Mouse (Mus musculus): ENCODE results near the gene Sorbs1. TPM values are rescaled to one million over a fixed set of nuclear protein-coding genes. Genes with fewer than 3 reads are reported as not detected.

Gene Sorbs1
- polyA plus RNA-seq, 1 experiment from 2014 or later: 73.8 TPM

DNA sequence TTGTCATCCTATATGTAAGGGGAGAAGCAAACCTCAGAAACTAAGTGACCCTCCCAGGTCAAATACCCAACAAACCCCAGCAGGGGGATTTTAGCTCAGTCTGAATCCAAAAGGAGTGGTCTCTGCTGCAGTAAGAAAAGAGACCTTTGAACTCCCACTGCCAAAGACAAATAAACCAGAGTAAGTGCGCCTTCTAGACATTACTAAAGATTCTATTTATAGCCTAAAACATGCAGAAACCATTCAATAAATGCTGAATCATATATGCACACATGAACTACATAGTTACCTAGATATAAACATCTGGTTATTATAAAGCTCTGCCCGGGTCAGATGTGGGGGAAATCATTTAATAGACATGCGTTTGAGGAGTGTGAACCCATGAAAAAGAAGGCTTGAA is 84.0 kb downstream of the Sorbs1 start:
- no peak overlapping the region for H3K4me3 ChIP-seq (ENCODE audit: low read depth, low read length)
- no peak for TF ChIP-seq CTCF (IDR thresholded peaks at IDR 0.05; ENCODE audit: low read depth)
- WGBS: 32% methylated on average over 3 of the region's 3 CpGs
- H3K9ac ChIP-seq (ENCODE audit: low read depth, low read length): no peak overlapping the region
- H3K27me3 ChIP-seq (replicated peaks; ENCODE audit: control insufficient read depth, insufficient read depth, low read length): no peaks in the 10 kb centered on the region
- no peaks in the 10 kb centered on the region; the same call in 1 of the 2 replicates for H3K36me3 ChIP-seq (ENCODE audit: control insufficient read depth, insufficient read depth)
- H3K4me1 ChIP-seq (replicated peaks; ENCODE audit: control insufficient read depth, insufficient read depth, low read length): no peaks in the 10 kb centered on the region
- 0 out of 2 replicates have a peak, but pooled peaks have one; percentile 33 for ATAC-seq
- no peaks in the 10 kb centered on the region for H3K9me3 ChIP-seq (ENCODE audit: control insufficient read depth)
- no peak overlapping the region for H3K27ac ChIP-seq (ENCODE audit: low read depth, low read length)
- H3K4me2 ChIP-seq (replicated peaks; ENCODE audit: low read depth): no peak overlapping the region

- no peak overlapping the region for H3K9ac ChIP-seq (ENCODE audit: low read depth, low read length)
- no peak for TF ChIP-seq CTCF (IDR thresholded peaks at IDR 0.05; ENCODE audit: low read depth)
- H3K4me1 ChIP-seq (replicated peaks; ENCODE audit: control insufficient read depth, insufficient read depth, low read length): no peaks in the 10 kb centered on the region
- H3K4me2 ChIP-seq (replicated peaks; ENCODE audit: low read depth): no peak overlapping the region
- no peak overlapping the region for H3K4me3 ChIP-seq (ENCODE audit: low read depth, low read length)
- H3K27ac ChIP-seq (ENCODE audit: low read depth, low read length): no peak overlapping the region
- H3K27me3 ChIP-seq (replicated peaks; ENCODE audit: control insufficient read depth, insufficient read depth, low read length): no peaks in the 10 kb centered on the region
- WGBS: 76% methylated on average over 3 of the region's 3 CpGs
- ATAC-seq: no peak
- no peaks in the 10 kb centered on the region for H3K9me3 ChIP-seq (ENCODE audit: control insufficient read depth)
- no peaks in the 10 kb centered on the region; the same call in 1 of the 2 replicates for H3K36me3 ChIP-seq (ENCODE audit: control insufficient read depth, insufficient read depth)
Observed at GRCm38 (mm10) chr19:40429169-40429568, 84.4 kb downstream of the Sorbs1 start.

GRCm38 (mm10) chr19:40426103-40426960 is 87.2 kb downstream of the Sorbs1 start:
- no peaks in the 10 kb centered on the region for H3K4me1 ChIP-seq (replicated peaks; ENCODE audit: control insufficient read depth, insufficient read depth, low read length)
- no peak for ATAC-seq
- WGBS: 85% methylated on average over 16 of the region's 16 CpGs
- no peak overlapping the region for H3K4me2 ChIP-seq (replicated peaks; ENCODE audit: low read depth)
- TF ChIP-seq CTCF (IDR thresholded peaks at IDR 0.05; ENCODE audit: low read depth): no peak
- no peak overlapping the region for H3K9ac ChIP-seq (ENCODE audit: low read depth, low read length)
- H3K4me3 ChIP-seq (ENCODE audit: low read depth, low read length): no peak overlapping the region
- no peaks in the 10 kb centered on the region; the same call in 1 of the 2 replicates for H3K36me3 ChIP-seq (ENCODE audit: control insufficient read depth, insufficient read depth)
- no peaks in the 10 kb centered on the region for H3K27me3 ChIP-seq (replicated peaks; ENCODE audit: control insufficient read depth, insufficient read depth, low read length)
- no peak overlapping the region for H3K27ac ChIP-seq (ENCODE audit: low read depth, low read length)
- no peaks in the 10 kb centered on the region for H3K9me3 ChIP-seq (ENCODE audit: control insufficient read depth)

DNA sequence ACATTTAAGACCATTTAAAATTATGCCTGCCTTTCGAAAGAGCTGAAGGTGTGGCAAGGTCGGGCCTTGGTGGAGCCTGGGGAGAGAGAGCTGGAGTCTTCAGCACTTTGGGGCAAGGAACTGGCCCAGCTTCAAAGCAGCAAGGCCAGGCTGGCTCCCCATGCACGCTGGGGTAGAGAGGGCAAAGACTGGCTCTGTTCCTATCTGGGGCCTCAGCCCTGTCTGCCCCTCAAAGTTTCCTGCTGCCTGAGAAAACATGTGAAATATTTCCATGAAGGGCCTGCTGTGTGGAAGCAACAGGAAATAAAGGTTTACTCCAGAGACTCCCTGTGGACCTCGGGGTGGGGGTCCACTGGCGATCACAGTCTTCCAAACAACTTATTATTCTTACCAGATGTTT is 88.3 kb downstream of the Sorbs1 start:
- Histone ChIP-seq H3K27ac (ENCODE audit: low read depth, low read length) (no peak overlapping the region), H3K4me3 (ENCODE audit: low read depth, low read length) (no peak overlapping the region), H3K4me2 (replicated peaks; ENCODE audit: low read depth) (no peak overlapping the region), H3K9ac (ENCODE audit: low read depth, low read length) (no peak overlapping the region), H3K4me1 (replicated peaks; ENCODE audit: control insufficient read depth, insufficient read depth, low read length) (no peaks in the 10 kb centered on the region), H3K27me3 (replicated peaks; ENCODE audit: control insufficient read depth, insufficient read depth, low read length) (no peaks in the 10 kb centered on the region), H3K36me3 (ENCODE audit: control insufficient read depth, insufficient read depth) (no peaks in the 10 kb centered on the region; the same call in 1 of the 2 replicates), H3K9me3 (ENCODE audit: control insufficient read depth) (no peaks in the 10 kb centered on the region)
- WGBS: 35% methylated on average over 5 of the region's 5 CpGs
- TF ChIP-seq CTCF (IDR thresholded peaks at IDR 0.05; ENCODE audit: low read depth): no peak
- ATAC-seq: no peak

DNA sequence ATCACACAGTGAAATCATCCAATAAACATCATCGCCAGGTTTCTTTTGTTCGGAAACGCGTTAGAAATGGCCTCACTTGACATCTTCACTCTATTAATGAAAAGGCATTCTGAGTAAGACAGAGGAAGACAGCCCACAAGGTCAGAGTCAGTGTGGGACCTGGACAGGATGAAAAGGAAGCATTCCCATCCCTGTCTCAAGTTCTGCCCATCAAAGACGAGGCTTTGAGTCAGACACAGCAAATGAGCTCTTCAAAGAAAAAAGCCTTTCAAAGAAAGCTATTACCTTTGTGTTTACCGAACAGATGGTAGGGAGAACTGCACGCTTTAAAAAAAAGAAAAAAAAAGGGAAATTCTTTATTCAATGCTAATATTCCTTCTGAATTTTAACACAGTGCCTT is 92.5 kb downstream of the Sorbs1 start:
- no peak for TF ChIP-seq CTCF (IDR thresholded peaks at IDR 0.05; ENCODE audit: low read depth)
- Histone ChIP-seq H3K4me2 (replicated peaks; ENCODE audit: low read depth) (no peak overlapping the region), H3K27ac (ENCODE audit: low read depth, low read length) (no peak overlapping the region), H3K4me3 (ENCODE audit: low read depth, low read length) (no peak overlapping the region), H3K36me3 (ENCODE audit: control insufficient read depth, insufficient read depth) (no peaks in the 10 kb centered on the region; the same call in 1 of the 2 replicates), H3K9ac (ENCODE audit: low read depth, low read length) (no peak overlapping the region), H3K4me1 (replicated peaks; ENCODE audit: control insufficient read depth, insufficient read depth, low read length) (no peaks in the 10 kb centered on the region), H3K9me3 (ENCODE audit: control insufficient read depth) (no peaks in the 10 kb centered on the region), H3K27me3 (replicated peaks; ENCODE audit: control insufficient read depth, insufficient read depth, low read length) (no peaks in the 10 kb centered on the region)
- WGBS: 77% methylated on average over 7 of the region's 7 CpGs
- no peak for ATAC-seq

DNA sequence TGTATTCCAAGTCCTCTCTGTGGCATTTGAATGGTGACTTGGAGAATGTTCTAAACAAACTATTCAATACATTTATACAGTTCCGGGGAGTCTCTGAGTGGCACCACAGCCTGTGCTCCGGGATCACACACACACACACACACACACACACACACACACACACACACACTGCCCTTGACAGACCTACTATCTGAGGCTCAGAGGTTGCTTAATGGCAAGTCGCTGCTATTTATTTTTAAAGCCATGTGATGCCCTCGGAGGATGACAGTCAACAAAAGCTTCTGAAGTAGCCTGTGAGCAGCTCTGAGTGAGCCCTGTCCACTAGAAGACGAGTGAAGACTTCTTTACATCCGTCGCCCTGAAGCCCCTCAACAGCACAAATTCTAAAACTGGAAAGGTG is 94.3 kb downstream of the Sorbs1 start:
- H3K27me3 ChIP-seq (replicated peaks; ENCODE audit: control insufficient read depth, insufficient read depth, low read length): no peaks in the 10 kb centered on the region
- no peak for ATAC-seq
- H3K4me2 ChIP-seq (replicated peaks; ENCODE audit: low read depth): no peak overlapping the region
- H3K9ac ChIP-seq (ENCODE audit: low read depth, low read length): no peak overlapping the region
- WGBS: 74% methylated on average over 7 of the region's 7 CpGs
- no peak overlapping the region for H3K27ac ChIP-seq (ENCODE audit: low read depth, low read length)
- TF ChIP-seq CTCF (IDR thresholded peaks at IDR 0.05; ENCODE audit: low read depth): no peak
- H3K4me3 ChIP-seq (ENCODE audit: low read depth, low read length): no peak overlapping the region
- H3K9me3 ChIP-seq (ENCODE audit: control insufficient read depth): no peaks in the 10 kb centered on the region
- 0 out of 2 replicates have a peak, but pooled peaks cover 4% of the 10 kb centered on the region for H3K4me1 ChIP-seq (replicated peaks; ENCODE audit: control insufficient read depth, insufficient read depth, low read length)
- no peaks in the 10 kb centered on the region; the same call in 1 of the 2 replicates for H3K36me3 ChIP-seq (ENCODE audit: control insufficient read depth, insufficient read depth)

Data from intestine, postnatal 0 days (tissue).